Mouse (Mus musculus) heart, embryonic 10.5 days (tissue): Measurements from ENCODE around the gene Gm21767. TPM values are rescaled to one million over a fixed set of nuclear protein-coding genes. Genes with fewer than 3 reads are reported as not detected.
"Not testable (repeated sequence)": the region's sequence is repeated elsewhere in the genome, so short reads cannot be mapped to it uniquely, and the experiment has no call there.

Source experiments
- DNase-seq: peaks from one replicate; pipeline ENCODE4 v3.0.0-alpha.2; 2017; ENCODE audit warnings: low spot score
- H3K27ac ChIP-seq: fragments of 300-500 bp; sonication (generic); 2 replicates; pipeline ENCODE4 v1.5.1; 2016; ENCODE audit warnings: mild to moderate bottlenecking
- H3K27me3 ChIP-seq: fragments of 300-500 bp; sonication (generic); 2 replicates; pipeline ENCODE4 v1.6.1; 2016; ENCODE audit warnings: mild to moderate bottlenecking; ENCODE audit not compliant: poor library complexity, insufficient read depth, severe bottlenecking
- H3K36me3 ChIP-seq: fragments of 300-500 bp; sonication (generic); 2 replicates; pipeline ENCODE4 v1.6.1; 2016; ENCODE audit warnings: mild to moderate bottlenecking, moderate library complexity
- H3K4me1 ChIP-seq: fragments of 300-500 bp; sonication (generic); 2 replicates; pipeline ENCODE4 v1.6.1; 2016; ENCODE audit warnings: mild to moderate bottlenecking
- H3K4me3 ChIP-seq: fragments of 300-500 bp; sonication (generic); 2 replicates; pipeline ENCODE4 v1.5.1; 2016; ENCODE audit warnings: mild to moderate bottlenecking, moderate library complexity
- H3K9me3 ChIP-seq: fragments of 300-500 bp; sonication (generic); 2 replicates; pipeline ENCODE4 v1.6.1; 2016; ENCODE audit warnings: mild to moderate bottlenecking, moderate library complexity
- WGBS: fragments of 180-500 bp; shearing (Covaris S2); methylation state at CpG from one replicate; pipeline ENCODE4 v1.1.7; 2016; 5-methylcytosine and 5-hydroxymethylcytosine counted together
- polyA plus RNA-seq: library from polyadenylated mRNA; unstranded; fragments of >200 nt; fragmentation: Nextera tagmentation; extraction: Ambion mirVana; gene quantifications from 2 replicates; pipeline ENCODE4 v1.2.1, GENCODE M21; 2016

Gene Gm21767
- not detected in 2 replicates for polyA plus RNA-seq

DNA sequence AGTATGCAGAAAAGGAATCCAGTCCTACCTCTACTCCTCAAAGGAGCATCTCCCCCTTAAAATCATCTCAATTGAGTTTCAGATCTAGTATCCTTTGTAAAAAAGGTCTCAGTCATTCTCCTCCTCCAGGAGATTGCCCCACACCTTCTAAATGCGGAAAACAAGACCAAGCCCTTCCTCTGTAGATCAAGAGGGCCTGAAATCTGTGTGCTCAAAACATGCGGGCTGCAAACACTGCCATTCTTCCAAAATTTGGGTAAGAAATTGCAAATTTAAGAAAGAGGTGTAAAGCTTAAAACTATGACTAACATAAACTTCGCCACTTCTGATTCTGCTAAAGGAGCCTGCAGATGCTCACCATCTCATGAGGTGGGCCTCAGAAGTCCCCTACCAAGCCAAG, at the start of gene Gm21767:
Gene Gm21767, plus strand, starts transcription at position 301 of the 400 bp plus-strand sequence.
- not testable (repeated sequence) for H3K27ac ChIP-seq, H3K9me3 ChIP-seq, H3K4me3 ChIP-seq, H3K36me3 ChIP-seq, DNase-seq, H3K4me1 ChIP-seq, H3K27me3 ChIP-seq
- no CpG with 5 or more reads among the region's 3 CpGs for WGBS
